Mouse (Mus musculus) limb, embryonic 10.5 days (tissue): Measurements from ENCODE around the gene Cd80. TPM values are rescaled to one million over a fixed set of nuclear protein-coding genes. Genes with fewer than 3 reads are reported as not detected.

Source experiments
- DNase-seq: peaks from one replicate; pipeline ENCODE4 v3.0.0-alpha.2; 2017; ENCODE audit warnings: low spot score
- H3K27ac ChIP-seq: fragments of 300-500 bp; sonication (generic); 2 replicates; pipeline ENCODE4 v1.5.1; 2016; ENCODE audit warnings: mild to moderate bottlenecking
- H3K27me3 ChIP-seq: fragments of 300-500 bp; sonication (generic); 2 replicates; pipeline ENCODE4 v1.6.1; 2016; ENCODE audit warnings: low read depth, mild to moderate bottlenecking; ENCODE audit not compliant: poor library complexity, severe bottlenecking
- H3K36me3 ChIP-seq: fragments of 300-500 bp; sonication (generic); 2 replicates; pipeline ENCODE4 v1.6.1; 2016; ENCODE audit warnings: mild to moderate bottlenecking, moderate library complexity
- H3K4me1 ChIP-seq: fragments of 300-500 bp; sonication (generic); 2 replicates; pipeline ENCODE4 v1.6.1; 2016
- H3K4me3 ChIP-seq: fragments of 300-500 bp; sonication (generic); 2 replicates; pipeline ENCODE4 v1.5.1; 2016; ENCODE audit warnings: mild to moderate bottlenecking, moderate library complexity
- H3K9me3 ChIP-seq: fragments of 300-500 bp; sonication (generic); replicated peaks from 2 replicates; pipeline ENCODE4 v1.6.1; 2016; ENCODE audit warnings: mild to moderate bottlenecking
- WGBS: fragments of 180-500 bp; shearing (Covaris S2); methylation state at CpG from one replicate; pipeline ENCODE4 v1.1.7; 2016; 5-methylcytosine and 5-hydroxymethylcytosine counted together
- polyA plus RNA-seq: library from polyadenylated mRNA; unstranded; fragments of >200 nt; fragmentation: Nextera tagmentation; extraction: Ambion mirVana; gene quantifications from 2 replicates; pipeline ENCODE4 v1.2.1, GENCODE M21; 2016

Gene Cd80
- polyA plus RNA-seq, result 0.29 and 0.53 TPM in 2 replicates

DNA sequence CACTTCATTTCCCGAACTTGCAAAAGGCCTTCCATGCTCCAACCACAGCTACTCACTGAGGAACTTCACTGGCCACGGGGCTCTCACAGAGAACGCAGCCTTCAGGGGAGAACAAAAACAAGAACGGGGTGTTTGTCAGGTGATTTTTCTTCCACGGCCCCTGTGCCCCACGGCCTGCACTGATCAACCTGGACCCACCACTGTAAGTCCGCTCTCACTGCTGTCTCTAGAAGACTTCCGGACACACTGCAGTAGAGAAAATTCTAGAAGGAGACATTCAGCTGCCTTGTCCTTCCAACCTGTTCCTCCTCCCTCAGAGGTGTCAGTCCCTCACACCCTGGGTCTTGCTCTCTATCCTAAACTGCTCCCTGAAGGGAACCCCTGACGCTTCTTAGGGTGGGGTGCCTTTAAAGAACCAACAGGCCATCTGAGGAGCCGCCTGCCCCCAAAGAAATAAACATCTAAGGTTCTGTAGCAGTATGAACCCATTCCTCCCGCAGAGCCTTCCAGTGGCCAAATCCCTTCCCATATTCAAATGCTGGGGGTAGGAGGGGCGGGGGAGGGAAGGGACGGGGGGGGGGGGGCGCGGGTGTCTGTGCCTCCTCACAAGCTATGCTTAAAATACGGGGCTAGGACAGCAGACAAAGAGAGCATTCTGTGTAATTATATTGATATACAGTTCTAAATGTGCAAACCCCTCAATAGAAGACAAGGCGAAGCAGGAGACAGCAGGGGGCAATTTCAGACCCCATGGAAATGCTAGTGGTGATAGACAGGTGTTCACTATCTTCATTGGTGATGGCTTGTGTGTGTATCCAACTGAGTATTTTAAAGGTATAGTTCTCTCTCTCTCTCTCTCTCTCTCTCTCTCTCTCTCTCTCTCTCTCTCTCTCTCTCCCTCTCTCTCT, at the start of gene Cd80:
TSS of gene Cd80 (plus strand) at position 51 of the 908 bp plus-strand sequence.
- Histone ChIP-seq H3K4me1 (peaks cover 19% of the 10 kb centered on the region), H3K27me3 (no peaks in the 10 kb centered on the region), H3K36me3 (peaks cover under 1% of the 10 kb centered on the region), H3K9me3 (no peaks in the 10 kb centered on the region), H3K27ac (no peak within 1 kb of the TSS), H3K4me3 (no peak within 1 kb of the TSS)
- 71% methylated on average over 17 of the region's 17 CpGs for WGBS
- DNase-seq, result no peak

GRCm38 (mm10) chr16:38406293-38406692, 49.1 kb upstream of the Cd80 start:
- DNase-seq, result no peak
- no peaks in the 10 kb centered on the region for H3K4me1 ChIP-seq
- H3K27ac ChIP-seq, result no peak overlapping the region
- no peaks in the 10 kb centered on the region for H3K27me3 ChIP-seq
- H3K9me3 ChIP-seq, result no peaks in the 10 kb centered on the region
- 84% methylated on average over 5 of the region's 5 CpGs for WGBS
- no peaks in the 10 kb centered on the region for H3K36me3 ChIP-seq
- H3K4me3 ChIP-seq, result no peak overlapping the region

- WGBS, result 85% methylated on average over 6 of the region's 6 CpGs
- Histone ChIP-seq H3K27ac (no peak overlapping the region), H3K4me3 (no peak overlapping the region), H3K4me1 (no peaks in the 10 kb centered on the region), H3K36me3 (no peaks in the 10 kb centered on the region), H3K9me3 (no peaks in the 10 kb centered on the region), H3K27me3 (no peaks in the 10 kb centered on the region)
- no peak for DNase-seq
Observed at GRCm38 (mm10) chr16:38406708-38407107, 48.7 kb upstream of the Cd80 start.

- H3K4me3 ChIP-seq, result no peak overlapping the region
- no peak overlapping the region for H3K27ac ChIP-seq
- WGBS, result 42% methylated on average over 5 of the region's 5 CpGs
- H3K36me3 ChIP-seq, result no peaks in the 10 kb centered on the region
- no peaks in the 10 kb centered on the region for H3K27me3 ChIP-seq
- no peak for DNase-seq
- H3K9me3 ChIP-seq, result no peaks in the 10 kb centered on the region
- no peaks in the 10 kb centered on the region for H3K4me1 ChIP-seq
Observed at GRCm38 (mm10) chr16:38407584-38407983, 47.8 kb upstream of the Cd80 start.

GRCm38 (mm10) chr16:38408416-38408815, 46.9 kb upstream of the Cd80 start:
- 92% methylated on average over 8 of the region's 8 CpGs for WGBS
- Histone ChIP-seq H3K27ac (no peak overlapping the region), H3K9me3 (no peaks in the 10 kb centered on the region), H3K27me3 (no peaks in the 10 kb centered on the region), H3K4me1 (no peaks in the 10 kb centered on the region), H3K4me3 (no peak overlapping the region), H3K36me3 (no peaks in the 10 kb centered on the region)
- DNase-seq, result no peak

- DNase-seq, result no peak
- Histone ChIP-seq H3K4me1 (no peaks in the 10 kb centered on the region), H3K36me3 (no peaks in the 10 kb centered on the region), H3K27ac (no peak overlapping the region), H3K4me3 (no peak overlapping the region), H3K27me3 (no peaks in the 10 kb centered on the region), H3K9me3 (no peaks in the 10 kb centered on the region)
- 88% methylated on average over 7 of the region's 7 CpGs for WGBS
Observed at GRCm38 (mm10) chr16:38414953-38415352, 40.4 kb upstream of the Cd80 start.

DNA sequence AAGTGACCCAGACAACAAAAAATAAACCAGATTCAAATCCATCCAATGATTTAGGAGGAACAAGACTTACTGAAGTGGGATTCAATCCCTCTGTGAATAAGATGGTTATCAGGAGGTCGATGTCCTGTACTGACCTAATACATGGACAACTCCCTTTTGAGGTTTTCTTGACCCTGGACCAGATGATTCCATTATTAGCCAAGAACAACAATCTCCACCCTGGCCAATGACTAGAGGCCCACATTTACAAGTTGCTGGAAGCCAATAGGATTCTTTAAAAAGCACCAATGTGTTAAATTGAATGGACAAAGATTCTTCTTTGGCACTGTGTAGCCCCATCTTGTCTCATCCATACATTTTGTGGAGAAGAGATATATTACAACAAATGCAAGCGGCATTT, 30.0 kb upstream of the Cd80 start:
- Histone ChIP-seq H3K9me3 (no peaks in the 10 kb centered on the region), H3K4me3 (no peak overlapping the region), H3K27ac (no peak overlapping the region), H3K27me3 (no peaks in the 10 kb centered on the region), H3K36me3 (no peaks in the 10 kb centered on the region), H3K4me1 (peaks cover 13% of the 10 kb centered on the region; the same call in 1 of the 2 replicates)
- DNase-seq, result no peak
- 91% methylated on average over 2 of the region's 2 CpGs for WGBS

DNA sequence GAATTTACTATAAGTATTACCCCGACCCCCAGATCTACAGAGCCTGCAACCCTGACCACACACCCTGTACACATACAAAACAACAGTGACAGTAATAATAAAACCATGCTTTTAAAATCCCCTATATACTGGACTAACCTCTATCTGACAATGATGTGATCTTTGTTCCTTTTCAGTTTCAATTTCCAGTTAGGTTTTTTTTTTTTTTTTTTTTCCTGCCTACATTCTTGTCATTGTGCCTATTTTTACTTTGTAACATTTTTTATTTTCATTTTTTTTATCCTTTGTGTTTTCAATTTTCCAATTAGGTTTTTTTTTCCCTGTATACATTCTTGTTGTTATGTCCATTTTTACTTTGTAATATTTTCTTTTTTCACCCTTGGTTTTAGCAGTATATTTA, 29.6 kb upstream of the Cd80 start:
- H3K4me3 ChIP-seq, result no peak overlapping the region
- 100% methylated on average over 1 of the region's 1 CpGs for WGBS
- no peak overlapping the region for H3K27ac ChIP-seq

DNA sequence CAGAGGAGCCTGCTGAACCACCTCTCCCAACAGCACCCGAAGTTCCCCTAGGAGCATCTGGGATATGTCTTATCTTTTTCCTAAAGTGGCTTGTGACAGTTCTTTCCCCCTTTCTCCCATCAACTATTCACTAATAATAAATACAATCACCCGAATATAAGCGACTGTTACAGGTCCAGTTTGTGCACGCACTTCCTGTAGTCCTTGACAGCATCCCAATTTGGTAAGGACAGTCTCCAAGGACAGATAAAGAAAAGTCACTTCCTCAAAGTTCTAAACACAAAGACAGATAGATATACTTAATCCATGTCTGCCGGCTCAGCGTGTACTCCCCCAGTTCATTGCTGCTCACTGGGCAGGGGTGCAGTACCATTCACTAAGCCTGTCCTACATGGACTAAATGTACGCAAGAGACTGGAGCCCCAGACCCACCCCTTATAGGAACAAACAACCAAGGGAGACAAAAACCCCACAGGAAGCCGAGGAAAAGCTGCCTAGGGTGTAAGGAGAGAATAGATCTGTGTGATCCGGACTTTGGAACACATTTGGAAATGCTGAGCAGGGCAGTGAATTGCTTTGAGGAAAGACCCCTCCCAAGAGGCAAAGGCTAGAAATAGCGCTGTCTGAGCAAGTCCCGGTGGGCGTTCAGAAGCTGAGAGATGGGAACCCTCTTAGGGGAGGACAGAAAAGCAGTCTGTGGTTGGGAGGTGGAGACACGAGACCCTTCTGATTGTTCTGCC, 23.7 kb upstream of the Cd80 start:
- H3K36me3 ChIP-seq, result no peaks in the 10 kb centered on the region
- no peak for DNase-seq
- H3K4me1 ChIP-seq, result peaks cover 11% of the 10 kb centered on the region; the same call in 1 of the 2 replicates
- WGBS, result 77% methylated on average over 13 of the region's 13 CpGs
- no peak overlapping the region for H3K4me3 ChIP-seq
- H3K27ac ChIP-seq, result no peak overlapping the region
- H3K27me3 ChIP-seq, result no peaks in the 10 kb centered on the region
- no peaks in the 10 kb centered on the region for H3K9me3 ChIP-seq

More for the DNA sequence above, 29.6 kb upstream of the Cd80 start:
- H3K9me3 ChIP-seq, result no peaks in the 10 kb centered on the region
- H3K27me3 ChIP-seq, result no peaks in the 10 kb centered on the region
- H3K4me1 ChIP-seq, result peaks cover 16% of the 10 kb centered on the region; the same call in 1 of the 2 replicates
- H3K36me3 ChIP-seq, result no peaks in the 10 kb centered on the region
- DNase-seq, result no peak

GRCm38 (mm10) chr16:38432498-38433425, 22.6 kb upstream of the Cd80 start, which contains the start of gene Pla1a:
TSS of gene Pla1a (minus strand) at chr16:38433145.
- Histone ChIP-seq H3K27me3 (no peaks in the 10 kb centered on the region), H3K27ac (no peak within 1 kb of the TSS), H3K4me3 (no peak within 1 kb of the TSS), H3K9me3 (no peaks in the 10 kb centered on the region), H3K4me1 (peaks cover 11% of the 10 kb centered on the region; the same call in 1 of the 2 replicates), H3K36me3 (no peaks in the 10 kb centered on the region)
- 89% methylated on average over 11 of the region's 11 CpGs for WGBS
- no peak for DNase-seq

GRCm38 (mm10) chr16:38433514-38433913, 21.8 kb upstream of the Cd80 start:
- no peak for DNase-seq
- WGBS, result 87% methylated on average over 8 of the region's 8 CpGs
- no peak overlapping the region for H3K4me3 ChIP-seq

GRCm38 (mm10) chr16:38434295-38434795, 21.0 kb upstream of the Cd80 start:
- H3K4me3 ChIP-seq, result no peak overlapping the region
- no peaks in the 10 kb centered on the region for H3K36me3 ChIP-seq
- DNase-seq, result no peak
- 85% methylated on average over 4 of the region's 4 CpGs for WGBS
- H3K4me1 ChIP-seq, result peaks cover 11% of the 10 kb centered on the region; the same call in 1 of the 2 replicates
- no peak overlapping the region for H3K27ac ChIP-seq
- no peaks in the 10 kb centered on the region for H3K9me3 ChIP-seq
- no peaks in the 10 kb centered on the region for H3K27me3 ChIP-seq

More at GRCm38 (mm10) chr16:38433514-38433913, 21.8 kb upstream of the Cd80 start:
- Histone ChIP-seq H3K27ac (no peak overlapping the region), H3K36me3 (no peaks in the 10 kb centered on the region), H3K4me1 (peaks cover 11% of the 10 kb centered on the region; the same call in 1 of the 2 replicates), H3K27me3 (no peaks in the 10 kb centered on the region), H3K9me3 (no peaks in the 10 kb centered on the region)
